Mouse (Mus musculus): Measurements from ENCODE around the gene Clec3a. TPM values are rescaled to one million over a fixed set of nuclear protein-coding genes. Genes with fewer than 3 reads are reported as not detected.

Gene Clec3a
- 2.1 and 3.3 TPM in 2 replicates for polyA plus RNA-seq (2014; fragmentation: Nextera tagmentation; extraction: Ambion mirVana)

GRCm38 (mm10) chr8:114417786-114418185, at the start of gene Clec3a:
Gene Clec3a (plus strand): TSS chr8:114418086.
- no peak for DNase-seq (ENCODE audit: low spot score)
- ATAC-seq (ENCODE audit: low read depth), result no peak
- no peaks in the 10 kb centered on the region for H3K9me3 ChIP-seq (ENCODE audit: control insufficient read depth, low read length)
- no peak within 1 kb of the TSS for H3K27ac ChIP-seq (replicated peaks; ENCODE audit: low read depth, low read length)
- H3K4me1 ChIP-seq (ENCODE audit: control insufficient read depth, insufficient read depth, low read length), result no peaks in the 10 kb centered on the region
- no peaks in the 10 kb centered on the region for H3K27me3 ChIP-seq (replicated peaks; ENCODE audit: control insufficient read depth, insufficient read depth, low read length)
- 74% methylated on average over 8 of the region's 8 CpGs for WGBS
- H3K36me3 ChIP-seq (ENCODE audit: control insufficient read depth, insufficient read depth, low read length), result no peaks in the 10 kb centered on the region
- no peak within 1 kb of the TSS for H3K9ac ChIP-seq (ENCODE audit: low read depth, low read length)
- no peak within 1 kb of the TSS for H3K4me2 ChIP-seq (ENCODE audit: low read depth, low read length)
- H3K4me3 ChIP-seq (ENCODE audit: low read depth, low read length), result no peak within 1 kb of the TSS

DNA sequence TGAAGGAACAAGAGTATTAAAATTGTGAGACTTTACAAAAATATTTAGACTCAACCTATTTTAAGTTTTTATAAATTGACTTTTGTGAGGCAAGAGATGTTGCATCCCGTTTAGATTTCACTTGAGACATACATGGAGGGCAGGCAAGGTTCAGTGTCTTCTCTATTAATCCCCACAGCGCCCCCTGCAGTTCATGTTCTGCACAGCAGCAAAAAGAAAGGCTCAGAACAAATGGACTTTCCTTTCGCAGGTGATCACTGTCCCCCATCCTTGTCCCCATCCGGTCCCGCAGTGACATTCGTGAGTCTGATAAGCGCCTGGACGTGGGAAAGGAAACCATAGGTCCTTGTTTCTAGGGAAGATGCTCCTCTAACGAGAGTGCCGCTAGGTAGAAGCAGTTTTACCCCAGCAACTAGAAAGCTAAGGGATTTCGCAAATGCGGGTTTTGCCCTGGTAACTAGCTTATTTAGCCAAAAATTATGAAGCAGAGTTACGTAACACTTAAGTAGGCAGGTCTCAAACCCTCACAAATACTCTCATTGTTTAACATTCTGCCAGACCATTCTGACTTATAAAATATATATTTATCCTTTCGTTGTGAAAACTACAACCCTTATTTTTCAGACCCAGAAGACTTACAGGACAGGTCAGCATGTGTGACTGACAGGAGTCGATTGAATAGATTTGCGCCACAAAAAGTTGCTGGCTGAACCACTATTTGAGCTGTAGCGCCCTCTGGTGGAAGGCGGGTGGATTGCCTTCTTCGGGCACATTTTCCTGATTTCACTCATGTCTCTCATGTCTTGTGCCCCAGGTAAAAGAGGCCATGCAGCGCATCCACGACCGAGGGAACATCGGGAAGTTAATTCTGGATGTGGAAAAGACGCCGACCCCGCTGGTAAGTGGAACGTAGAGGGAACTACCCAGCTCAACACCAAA, 48.6 kb upstream of the Clec3a start:
- H3K9ac ChIP-seq (ENCODE audit: low read depth, low read length), result no peak overlapping the region
- peak overlapping the region; percentile 42 for H3K4me2 ChIP-seq (ENCODE audit: low read depth, low read length)
- 39% methylated on average over 27 of the region's 27 CpGs for WGBS
- no peaks in the 10 kb centered on the region for H3K9me3 ChIP-seq (ENCODE audit: control insufficient read depth, low read length)
- H3K27ac ChIP-seq (replicated peaks; ENCODE audit: low read depth, low read length), result no peak overlapping the region
- no peak overlapping the region for H3K4me3 ChIP-seq (ENCODE audit: low read depth, low read length)
- H3K36me3 ChIP-seq (ENCODE audit: control insufficient read depth, insufficient read depth, low read length), result no peaks in the 10 kb centered on the region
- DNase-seq (ENCODE audit: low spot score) (peak; percentile 73), ATAC-seq (ENCODE audit: low read depth) (no peak)
- H3K4me1 ChIP-seq (ENCODE audit: control insufficient read depth, insufficient read depth, low read length), result no peaks in the 10 kb centered on the region
- H3K27me3 ChIP-seq (replicated peaks; ENCODE audit: control insufficient read depth, insufficient read depth, low read length), result no peaks in the 10 kb centered on the region

- WGBS, result 67% methylated on average over 6 of the region's 6 CpGs
- no peaks in the 10 kb centered on the region for H3K36me3 ChIP-seq (ENCODE audit: control insufficient read depth, insufficient read depth, low read length)
- H3K4me3 ChIP-seq (ENCODE audit: low read depth, low read length), result no peak overlapping the region
- no peaks in the 10 kb centered on the region for H3K9me3 ChIP-seq (ENCODE audit: control insufficient read depth, low read length)
- no peaks in the 10 kb centered on the region for H3K4me1 ChIP-seq (ENCODE audit: control insufficient read depth, insufficient read depth, low read length)
- no peaks in the 10 kb centered on the region for H3K27me3 ChIP-seq (replicated peaks; ENCODE audit: control insufficient read depth, insufficient read depth, low read length)
- ATAC-seq (ENCODE audit: low read depth) (no peak), DNase-seq (ENCODE audit: low spot score) (no peak)
- no peak overlapping the region for H3K4me2 ChIP-seq (ENCODE audit: low read depth, low read length)
- H3K27ac ChIP-seq (replicated peaks; ENCODE audit: low read depth, low read length), result no peak overlapping the region
- no peak overlapping the region for H3K9ac ChIP-seq (ENCODE audit: low read depth, low read length)
Measured at GRCm38 (mm10) chr8:114374390-114374789, 43.5 kb upstream of the Clec3a start.

GRCm38 (mm10) chr8:114384189-114384588, 33.7 kb upstream of the Clec3a start:
- no peak for DNase-seq (ENCODE audit: low spot score)
- Histone ChIP-seq H3K4me1 (ENCODE audit: control insufficient read depth, insufficient read depth, low read length) (no peaks in the 10 kb centered on the region), H3K9me3 (ENCODE audit: control insufficient read depth, low read length) (no peaks in the 10 kb centered on the region), H3K4me3 (ENCODE audit: low read depth, low read length) (no peak overlapping the region), H3K27ac (replicated peaks; ENCODE audit: low read depth, low read length) (no peak overlapping the region), H3K27me3 (replicated peaks; ENCODE audit: control insufficient read depth, insufficient read depth, low read length) (no peaks in the 10 kb centered on the region), H3K36me3 (ENCODE audit: control insufficient read depth, insufficient read depth, low read length) (no peaks in the 10 kb centered on the region), H3K4me2 (ENCODE audit: low read depth, low read length) (no peak overlapping the region), H3K9ac (ENCODE audit: low read depth, low read length) (no peak overlapping the region)
- no peak for ATAC-seq (ENCODE audit: low read depth)
- WGBS, result 86% methylated on average over 3 of the region's 3 CpGs

- no peaks in the 10 kb centered on the region for H3K4me1 ChIP-seq (ENCODE audit: control insufficient read depth, insufficient read depth, low read length)
- H3K4me3 ChIP-seq (ENCODE audit: low read depth, low read length), result no peak overlapping the region
- H3K9ac ChIP-seq (ENCODE audit: low read depth, low read length), result no peak overlapping the region
- 72% methylated on average over 4 of the region's 4 CpGs for WGBS
- H3K9me3 ChIP-seq (ENCODE audit: control insufficient read depth, low read length), result no peaks in the 10 kb centered on the region
- ATAC-seq (ENCODE audit: low read depth) (no peak), DNase-seq (ENCODE audit: low spot score) (no peak)
- no peaks in the 10 kb centered on the region for H3K36me3 ChIP-seq (ENCODE audit: control insufficient read depth, insufficient read depth, low read length)
- H3K27me3 ChIP-seq (replicated peaks; ENCODE audit: control insufficient read depth, insufficient read depth, low read length), result no peaks in the 10 kb centered on the region
- H3K27ac ChIP-seq (replicated peaks; ENCODE audit: low read depth, low read length), result no peak overlapping the region
- no peak overlapping the region for H3K4me2 ChIP-seq (ENCODE audit: low read depth, low read length)
Measured at GRCm38 (mm10) chr8:114387494-114387893, 30.4 kb upstream of the Clec3a start.

DNA sequence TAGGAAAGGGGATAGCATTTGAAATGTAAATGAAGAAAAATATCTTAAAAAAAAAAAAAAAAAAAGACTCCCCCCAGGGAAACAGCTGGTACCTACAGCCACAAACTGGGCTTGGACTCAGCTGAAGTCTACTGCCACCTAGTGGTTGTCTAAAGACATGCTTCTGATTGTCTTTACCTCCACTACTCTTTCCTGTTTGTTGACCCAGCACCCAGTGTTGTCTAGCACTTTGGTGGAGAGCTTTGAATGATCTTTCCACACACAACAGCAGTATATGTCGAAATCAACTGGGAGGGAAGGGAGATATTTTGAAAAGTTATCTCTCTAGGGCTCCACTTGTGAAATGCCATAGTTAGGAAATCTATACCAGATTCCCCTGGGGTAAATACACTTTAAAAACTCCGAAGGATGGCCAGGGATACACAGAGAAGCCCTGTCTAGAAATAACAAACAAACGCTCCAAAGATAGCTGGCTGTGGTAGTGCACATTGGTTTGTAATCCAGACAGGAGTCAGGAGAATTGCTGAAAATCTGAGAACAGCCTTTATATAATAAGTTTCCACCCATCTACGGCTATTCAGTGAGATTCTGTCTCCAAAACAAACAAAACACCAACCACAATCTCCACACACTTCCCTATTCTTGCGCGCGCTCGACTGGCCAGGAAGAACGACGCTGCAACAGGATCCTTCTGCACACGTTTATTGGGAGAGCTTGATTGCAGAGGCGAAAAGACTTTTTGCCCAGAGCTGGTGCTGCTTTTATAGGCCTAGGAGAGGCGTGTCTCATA, 27.2 kb upstream of the Clec3a start:
- Histone ChIP-seq H3K4me3 (ENCODE audit: low read depth, low read length) (no peak overlapping the region), H3K27ac (replicated peaks; ENCODE audit: low read depth, low read length) (no peak overlapping the region), H3K9ac (ENCODE audit: low read depth, low read length) (no peak overlapping the region), H3K9me3 (ENCODE audit: control insufficient read depth, low read length) (no peaks in the 10 kb centered on the region), H3K4me1 (ENCODE audit: control insufficient read depth, insufficient read depth, low read length) (no peaks in the 10 kb centered on the region), H3K36me3 (ENCODE audit: control insufficient read depth, insufficient read depth, low read length) (no peaks in the 10 kb centered on the region), H3K27me3 (replicated peaks; ENCODE audit: control insufficient read depth, insufficient read depth, low read length) (no peaks in the 10 kb centered on the region), H3K4me2 (ENCODE audit: low read depth, low read length) (no peak overlapping the region)
- no peak for ATAC-seq (ENCODE audit: low read depth)
- 86% methylated on average over 11 of the region's 13 CpGs for WGBS
- DNase-seq (ENCODE audit: low spot score), result peak; percentile 28

DNA sequence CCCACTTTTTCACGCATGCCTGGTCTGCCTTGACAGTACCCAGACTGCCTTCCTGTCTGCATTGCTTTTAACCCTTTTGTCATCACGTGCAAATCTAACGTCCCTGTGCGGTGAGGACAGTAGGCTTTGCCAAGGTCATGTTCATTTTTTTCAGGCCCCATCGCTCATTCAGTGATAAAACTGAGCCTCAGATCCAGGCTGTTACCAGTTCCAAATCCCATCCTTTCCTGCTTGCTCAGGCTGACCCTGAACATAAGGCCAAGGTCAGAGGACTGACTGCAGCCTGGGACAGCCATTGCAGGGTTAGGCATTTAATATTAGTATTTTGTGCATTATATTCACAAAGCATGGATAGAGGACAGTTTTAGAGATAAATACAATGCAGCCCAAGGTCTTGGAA, 19.6 kb upstream of the Clec3a start:
- no peaks in the 10 kb centered on the region for H3K4me1 ChIP-seq (ENCODE audit: control insufficient read depth, insufficient read depth, low read length)
- H3K27ac ChIP-seq (replicated peaks; ENCODE audit: low read depth, low read length), result no peak overlapping the region
- H3K36me3 ChIP-seq (ENCODE audit: control insufficient read depth, insufficient read depth, low read length), result no peaks in the 10 kb centered on the region
- no peaks in the 10 kb centered on the region for H3K27me3 ChIP-seq (replicated peaks; ENCODE audit: control insufficient read depth, insufficient read depth, low read length)
- ATAC-seq (ENCODE audit: low read depth) (no peak), DNase-seq (ENCODE audit: low spot score) (no peak)
- H3K4me3 ChIP-seq (ENCODE audit: low read depth, low read length), result no peak overlapping the region
- H3K4me2 ChIP-seq (ENCODE audit: low read depth, low read length), result no peak overlapping the region
- no peak overlapping the region for H3K9ac ChIP-seq (ENCODE audit: low read depth, low read length)
- WGBS, result 88% methylated on average over 5 of the region's 5 CpGs
- H3K9me3 ChIP-seq (ENCODE audit: control insufficient read depth, low read length), result no peaks in the 10 kb centered on the region

DNA sequence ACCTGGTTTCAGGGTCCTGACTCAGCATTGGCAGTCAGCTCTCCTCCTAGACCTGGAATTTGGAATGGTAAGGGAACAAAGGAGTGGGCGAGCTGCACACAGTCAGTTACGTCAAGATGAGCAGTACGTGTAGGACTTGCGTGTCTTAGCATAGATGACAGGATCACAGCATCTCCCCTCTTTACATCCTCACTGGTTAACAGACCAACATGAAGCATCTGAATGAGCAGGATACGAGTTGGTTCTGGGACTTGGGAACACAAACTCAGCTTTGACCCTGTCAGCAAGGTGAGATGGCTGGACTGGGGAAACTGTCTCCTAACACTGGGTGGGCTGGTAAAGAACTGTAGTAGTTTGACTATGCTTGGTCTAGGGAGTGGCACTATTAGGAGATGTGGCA, 18.6 kb upstream of the Clec3a start:
- ATAC-seq (ENCODE audit: low read depth) (no peak), DNase-seq (ENCODE audit: low spot score) (no peak)
- H3K9ac ChIP-seq (ENCODE audit: low read depth, low read length), result no peak overlapping the region
- no peaks in the 10 kb centered on the region for H3K27me3 ChIP-seq (replicated peaks; ENCODE audit: control insufficient read depth, insufficient read depth, low read length)
- WGBS, result 91% methylated on average over 5 of the region's 5 CpGs
- no peak overlapping the region for H3K4me2 ChIP-seq (ENCODE audit: low read depth, low read length)
- no peak overlapping the region for H3K4me3 ChIP-seq (ENCODE audit: low read depth, low read length)
- H3K36me3 ChIP-seq (ENCODE audit: control insufficient read depth, insufficient read depth, low read length), result no peaks in the 10 kb centered on the region
- H3K9me3 ChIP-seq (ENCODE audit: control insufficient read depth, low read length), result no peaks in the 10 kb centered on the region
- no peak overlapping the region for H3K27ac ChIP-seq (replicated peaks; ENCODE audit: low read depth, low read length)
- no peaks in the 10 kb centered on the region for H3K4me1 ChIP-seq (ENCODE audit: control insufficient read depth, insufficient read depth, low read length)

All from embryonic facial prominence, embryonic 14.5 days (tissue).